Mouse (Mus musculus) midbrain, embryonic 16.5 days (tissue): ENCODE data around the gene Cic. TPM values are rescaled to one million over a fixed set of nuclear protein-coding genes. Genes with fewer than 3 reads are reported as not detected.
A peak's percentile ranks its signal among the peaks of the same experiment; 100 is the strongest.

Source experiments
- ATAC-seq: fragments of 200-750 bp; cut with Nextera tagmentation; 2 replicates; pipeline ENCODE4 v1.8.0; 2017; ENCODE audit warnings: moderate TSS enrichment
- H3K27ac ChIP-seq: fragments of 300-500 bp; sonication (generic); 2 replicates; pipeline ENCODE4 v1.5.1; 2014; ENCODE audit warnings: mild to moderate bottlenecking, low read length, mixed read lengths
- H3K27me3 ChIP-seq: fragments of 300-500 bp; sonication (generic); 2 replicates; pipeline ENCODE4 v1.6.1; 2014; ENCODE audit warnings: low read depth, low read length, mixed read lengths; ENCODE audit not compliant: control insufficient read depth, insufficient read depth
- H3K36me3 ChIP-seq: fragments of 300-500 bp; sonication (generic); 2 replicates; pipeline ENCODE4 v1.6.1; 2014; ENCODE audit warnings: mild to moderate bottlenecking, low read length, moderate library complexity, mixed read lengths; ENCODE audit not compliant: control insufficient read depth, insufficient read depth
- H3K4me1 ChIP-seq: fragments of 300-500 bp; sonication (generic); 2 replicates; pipeline ENCODE4 v1.6.1; 2014; ENCODE audit warnings: mild to moderate bottlenecking, low read length, mixed read lengths; ENCODE audit not compliant: control insufficient read depth, insufficient read depth
- H3K4me2 ChIP-seq: fragments of 300-500 bp; sonication (generic); 2 replicates; pipeline ENCODE4 v1.6.1; 2014; ENCODE audit warnings: mild to moderate bottlenecking, low read length, mixed read lengths
- H3K4me3 ChIP-seq: fragments of 300-500 bp; sonication (generic); 2 replicates; pipeline ENCODE4 v1.5.1; 2014; ENCODE audit warnings: low read depth, mild to moderate bottlenecking, low read length, moderate library complexity, mixed read lengths
- H3K9ac ChIP-seq: fragments of 300-500 bp; sonication (generic); 2 replicates; pipeline ENCODE4 v1.6.1; 2014; ENCODE audit warnings: low read depth, low read length, mixed read lengths
- H3K9me3 ChIP-seq: fragments of 300-500 bp; sonication (generic); replicated peaks from 2 replicates; pipeline ENCODE4 v1.6.1; 2014; ENCODE audit warnings: mild to moderate bottlenecking, low read length, mixed read lengths; ENCODE audit not compliant: control insufficient read depth, poor library complexity, severe bottlenecking
- WGBS: fragments of 180-500 bp; shearing (Covaris S2); extraction: QIAGEN DNeasy Blood & Tissue Kit; methylation state at CpG from one replicate; pipeline ENCODE4 v1.1.7; 2014; 5-methylcytosine and 5-hydroxymethylcytosine counted together
- polyA plus RNA-seq: library from polyadenylated mRNA; unstranded; fragments of >200 nt; fragmentation: Nextera tagmentation; extraction: Ambion mirVana; gene quantifications from 2 replicates; pipeline ENCODE4 v1.2.1, GENCODE M21; 2015

Gene Cic
- polyA plus RNA-seq, 1 experiment from 2014 or later = 33.8 TPM

GRCm38 (mm10) chr7:25272445-25273258 lies 5.1 kb downstream of the Cic start:
- Histone ChIP-seq H3K27me3 (no peaks in the 10 kb centered on the region), H3K4me3 (no peak overlapping the region), H3K9me3 (no peaks in the 10 kb centered on the region), H3K4me1 (peaks cover 53% of the 10 kb centered on the region), H3K36me3 (peaks cover 27% of the 10 kb centered on the region), H3K27ac (no peak overlapping the region), H3K4me2 (no peak overlapping the region), H3K9ac (no peak overlapping the region)
- ATAC-seq = no peak
- 90% methylated on average over 35 of the region's 38 CpGs for WGBS

GRCm38 (mm10) chr7:25273259-25274241 lies 6.0 kb downstream of the Cic start:
- Histone ChIP-seq H3K9ac (0 out of 2 replicates have a peak overlapping the region, but pooled peaks have one; percentile 41), H3K36me3 (peaks cover 27% of the 10 kb centered on the region), H3K4me1 (peaks cover 57% of the 10 kb centered on the region), H3K4me3 (no peak overlapping the region), H3K9me3 (no peaks in the 10 kb centered on the region), H3K27ac (no peak overlapping the region), H3K4me2 (no peak overlapping the region), H3K27me3 (no peaks in the 10 kb centered on the region)
- 93% methylated on average over 22 of the region's 22 CpGs for WGBS
- ATAC-seq = no peak

GRCm38 (mm10) chr7:25274571-25274970 lies 7.1 kb downstream of the Cic start:
- no peak overlapping the region for H3K4me3 ChIP-seq
- H3K27ac ChIP-seq = no peak overlapping the region
- H3K4me2 ChIP-seq = no peak overlapping the region
- H3K9ac ChIP-seq = no peak overlapping the region; the same call in 1 of the 2 replicates
- H3K9me3 ChIP-seq = no peaks in the 10 kb centered on the region
- peaks cover 27% of the 10 kb centered on the region for H3K36me3 ChIP-seq
- no peak for ATAC-seq
- peaks cover 50% of the 10 kb centered on the region for H3K4me1 ChIP-seq
- 69% methylated on average over 5 of the region's 5 CpGs for WGBS
- H3K27me3 ChIP-seq = no peaks in the 10 kb centered on the region

- H3K36me3 ChIP-seq = peaks cover 27% of the 10 kb centered on the region
- H3K4me2 ChIP-seq = no peak overlapping the region
- no peak overlapping the region for H3K27ac ChIP-seq
- H3K4me3 ChIP-seq = no peak overlapping the region
- H3K27me3 ChIP-seq = no peaks in the 10 kb centered on the region
- no peak for ATAC-seq
- 93% methylated on average over 3 of the region's 3 CpGs for WGBS
- no peaks in the 10 kb centered on the region for H3K9me3 ChIP-seq
- no peak overlapping the region; the same call in 1 of the 2 replicates for H3K9ac ChIP-seq
- H3K4me1 ChIP-seq = peaks cover 50% of the 10 kb centered on the region
These were observed 7.5 kb downstream of the Cic start for GRCm38 (mm10) chr7:25274996-25275395.

GRCm38 (mm10) chr7:25275555-25276298 lies 8.2 kb downstream of the Cic start:
- H3K9ac ChIP-seq = peak overlapping the region; percentile 49

GRCm38 (mm10) chr7:25277405-25277804 lies 9.9 kb downstream of the Cic start:
- WGBS = 97% methylated on average over 4 of the region's 4 CpGs
- peaks cover 62% of the 10 kb centered on the region for H3K4me1 ChIP-seq
- peak overlapping the region; percentile 81 for H3K4me2 ChIP-seq
- H3K9ac ChIP-seq = peak overlapping the region; percentile 90; the same call in 1 of the 2 replicates
- ATAC-seq = no peak
- no peaks in the 10 kb centered on the region for H3K9me3 ChIP-seq
- peak overlapping the region; percentile 100 for H3K27ac ChIP-seq
- H3K36me3 ChIP-seq = peaks cover 13% of the 10 kb centered on the region
- no peaks in the 10 kb centered on the region for H3K27me3 ChIP-seq
- peak overlapping the region; percentile 66 for H3K4me3 ChIP-seq

More at GRCm38 (mm10) chr7:25275555-25276298, 8.2 kb downstream of the Cic start:
- Histone ChIP-seq H3K27me3 (no peaks in the 10 kb centered on the region), H3K4me2 (no peak overlapping the region), H3K36me3 (peaks cover 27% of the 10 kb centered on the region), H3K27ac (peak overlapping the region; percentile 28; the same call in 1 of the 2 replicates), H3K4me1 (peaks cover 53% of the 10 kb centered on the region), H3K4me3 (no peak overlapping the region), H3K9me3 (no peaks in the 10 kb centered on the region)
- no peak for ATAC-seq
- WGBS = 61% methylated on average over 9 of the region's 9 CpGs

GRCm38 (mm10) chr7:25277998-25278340 lies 10.5 kb downstream of the Cic start:
- no peaks in the 10 kb centered on the region for H3K9me3 ChIP-seq
- peak overlapping the region; percentile 90; the same call in 1 of the 2 replicates for H3K9ac ChIP-seq
- peaks cover 8% of the 10 kb centered on the region for H3K36me3 ChIP-seq
- H3K27ac ChIP-seq = peak overlapping the region; percentile 100
- WGBS = 17% methylated on average over 4 of the region's 4 CpGs
- H3K27me3 ChIP-seq = no peaks in the 10 kb centered on the region
- no peak for ATAC-seq
- peaks cover 62% of the 10 kb centered on the region for H3K4me1 ChIP-seq
- H3K4me3 ChIP-seq = peak overlapping the region; percentile 66
- peak overlapping the region; percentile 81 for H3K4me2 ChIP-seq

- peak overlapping the region; percentile 66 for H3K4me3 ChIP-seq
- peaks cover 2% of the 10 kb centered on the region for H3K36me3 ChIP-seq
- H3K9me3 ChIP-seq = no peaks in the 10 kb centered on the region
- H3K4me2 ChIP-seq = peak overlapping the region; percentile 81
- peak; percentile 78 for ATAC-seq
- WGBS = 0% methylated on average over 47 of the region's 60 CpGs
- peak overlapping the region; percentile 90 for H3K9ac ChIP-seq
- peak overlapping the region; percentile 100 for H3K27ac ChIP-seq
- H3K27me3 ChIP-seq = no peaks in the 10 kb centered on the region
- H3K4me1 ChIP-seq = peaks cover 62% of the 10 kb centered on the region
These were observed 11.0 kb downstream of the Cic start for GRCm38 (mm10) chr7:25278341-25279075.
